Mouse (Mus musculus): ENCODE data around the gene Hes3. TPM values are rescaled to one million over a fixed set of nuclear protein-coding genes. Genes with fewer than 3 reads are reported as not detected.
A peak's percentile ranks its signal among the peaks of the same experiment; 100 is the strongest.

Hes3 gene
- total and polyA plus RNA-seq, 2 experiments from 2014 or later: 0.57 TPM; not detected in 1

GRCm38 (mm10) chr4:152307542-152307941 is 16.1 kb upstream of the Hes3 start:
- no peak for TF ChIP-seq CTCF (IDR thresholded peaks at IDR 0.05; ENCODE audit: low read depth)

DNA sequence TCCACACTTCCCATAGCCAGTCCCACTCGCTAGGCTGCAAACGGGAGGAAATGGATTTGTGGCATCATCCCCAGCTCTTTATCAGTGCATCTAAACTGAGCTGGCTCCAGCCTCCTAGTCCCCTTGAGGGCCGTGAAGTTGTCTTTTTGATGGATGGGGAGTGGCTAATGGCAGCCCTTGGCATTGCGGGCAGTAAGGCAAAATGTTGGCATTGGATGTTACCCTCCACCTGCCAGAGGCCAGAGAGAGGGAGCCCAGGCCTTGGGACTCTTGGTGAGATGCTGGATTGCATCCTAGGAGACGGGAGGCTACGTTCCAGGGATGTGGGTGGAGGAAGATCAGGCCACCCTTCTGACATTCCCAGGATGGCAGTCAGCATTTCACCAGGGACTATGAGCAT is 14.5 kb upstream of the Hes3 start:
- H3K36me3 ChIP-seq (ENCODE audit: insufficient read depth): peaks cover 42% of the 10 kb centered on the region
- no peaks in the 10 kb centered on the region for H3K9me3 ChIP-seq (ENCODE audit: low read length)
- H3K4me3 ChIP-seq (ENCODE audit: low read depth, low read length): no peak overlapping the region
- no peak overlapping the region for H3K27ac ChIP-seq (ENCODE audit: low read depth, low read length)
- no peak overlapping the region for H3K9ac ChIP-seq
- DNase-seq (no peak), ATAC-seq (no peak)
- no peak overlapping the region for H3K4me2 ChIP-seq (ENCODE audit: low read depth)
- no peaks in the 10 kb centered on the region for H3K4me1 ChIP-seq (ENCODE audit: insufficient read depth)
- peaks cover 2% of the 10 kb centered on the region; the same call in 1 of the 2 replicates for H3K27me3 ChIP-seq (ENCODE audit: insufficient read depth, low read length)
- no peak for TF ChIP-seq CTCF (IDR thresholded peaks at IDR 0.05; ENCODE audit: low read depth)
- WGBS: 77% methylated on average over 6 of the region's 6 CpGs

More at GRCm38 (mm10) chr4:152307542-152307941, 16.1 kb upstream of the Hes3 start:
- Histone ChIP-seq H3K4me3 (ENCODE audit: low read depth, low read length) (no peak overlapping the region), H3K27ac (ENCODE audit: low read depth, low read length) (no peak overlapping the region), H3K4me2 (ENCODE audit: low read depth) (no peak overlapping the region), H3K4me1 (ENCODE audit: insufficient read depth) (no peaks in the 10 kb centered on the region), H3K36me3 (ENCODE audit: insufficient read depth) (peaks cover 28% of the 10 kb centered on the region), H3K9ac (no peak overlapping the region), H3K9me3 (ENCODE audit: low read length) (no peaks in the 10 kb centered on the region), H3K27me3 (ENCODE audit: insufficient read depth, low read length) (peaks cover 18% of the 10 kb centered on the region)
- no peak for ATAC-seq
- 88% methylated on average over 9 of the region's 9 CpGs for WGBS
- DNase-seq: no peak

- H3K27ac ChIP-seq (ENCODE audit: low read depth, low read length): no peak overlapping the region
- H3K4me2 ChIP-seq (ENCODE audit: low read depth): no peak overlapping the region
- 82% methylated on average over 6 of the region's 6 CpGs for WGBS
- no peaks in the 10 kb centered on the region for H3K27me3 ChIP-seq (ENCODE audit: insufficient read depth, low read length)
- no peaks in the 10 kb centered on the region for H3K9me3 ChIP-seq (ENCODE audit: low read length)
- no peak overlapping the region for H3K9ac ChIP-seq
- H3K36me3 ChIP-seq (ENCODE audit: insufficient read depth): peaks cover 54% of the 10 kb centered on the region
- no peak overlapping the region for H3K4me3 ChIP-seq (ENCODE audit: low read depth, low read length)
- no peak for TF ChIP-seq CTCF (IDR thresholded peaks at IDR 0.05; ENCODE audit: low read depth)
- no peaks in the 10 kb centered on the region for H3K4me1 ChIP-seq (ENCODE audit: insufficient read depth)
- no peak for DNase-seq
- no peak; the same call in 1 of the 2 replicates for ATAC-seq
Measured at GRCm38 (mm10) chr4:152304685-152305084, 13.2 kb upstream of the Hes3 start.

- ATAC-seq (no peak), DNase-seq (no peak)
- Histone ChIP-seq H3K36me3 (ENCODE audit: insufficient read depth) (peaks cover 53% of the 10 kb centered on the region), H3K27me3 (ENCODE audit: insufficient read depth, low read length) (no peaks in the 10 kb centered on the region), H3K9me3 (ENCODE audit: low read length) (no peaks in the 10 kb centered on the region), H3K27ac (ENCODE audit: low read depth, low read length) (no peak overlapping the region), H3K9ac (no peak overlapping the region), H3K4me1 (ENCODE audit: insufficient read depth) (0 out of 2 replicates have a peak, but pooled peaks cover 5% of the 10 kb centered on the region), H3K4me3 (ENCODE audit: low read depth, low read length) (no peak overlapping the region), H3K4me2 (ENCODE audit: low read depth) (no peak overlapping the region)
- WGBS: 91% methylated on average over 10 of the region's 10 CpGs
- no peak for TF ChIP-seq CTCF (IDR thresholded peaks at IDR 0.05; ENCODE audit: low read depth)
Measured at GRCm38 (mm10) chr4:152303172-152303571, 11.7 kb upstream of the Hes3 start.

DNA sequence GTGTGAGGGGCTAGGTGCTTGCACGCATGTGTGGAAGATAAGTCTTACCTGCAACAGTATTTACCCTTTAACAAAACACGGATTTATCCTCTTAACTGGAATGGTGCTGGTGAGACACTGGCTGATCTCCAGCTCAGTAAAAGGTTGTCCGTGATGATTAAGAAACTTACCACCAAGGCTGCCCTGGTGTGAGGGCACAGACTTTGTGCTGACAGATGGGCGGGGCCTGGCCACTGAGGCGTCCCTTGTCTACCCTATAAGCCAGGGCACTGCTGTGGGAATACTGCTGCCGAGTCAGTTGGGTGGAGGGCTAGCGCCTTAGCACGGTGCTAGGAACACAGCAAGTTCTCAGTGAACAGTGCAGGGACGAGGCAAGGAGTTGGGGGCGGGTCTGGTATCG is 10.6 kb upstream of the Hes3 start:
- no peaks in the 10 kb centered on the region for H3K27me3 ChIP-seq (ENCODE audit: insufficient read depth, low read length)
- H3K9me3 ChIP-seq (ENCODE audit: low read length): no peaks in the 10 kb centered on the region
- H3K4me1 ChIP-seq (ENCODE audit: insufficient read depth): 0 out of 2 replicates have a peak, but pooled peaks cover 8% of the 10 kb centered on the region
- no peak overlapping the region for H3K9ac ChIP-seq
- ATAC-seq (no peak), DNase-seq (no peak)
- no peak for TF ChIP-seq CTCF (IDR thresholded peaks at IDR 0.05; ENCODE audit: low read depth)
- 72% methylated on average over 11 of the region's 11 CpGs for WGBS
- H3K4me2 ChIP-seq (ENCODE audit: low read depth): no peak overlapping the region
- no peak overlapping the region for H3K4me3 ChIP-seq (ENCODE audit: low read depth, low read length)
- no peak overlapping the region for H3K27ac ChIP-seq (ENCODE audit: low read depth, low read length)
- peaks cover 53% of the 10 kb centered on the region for H3K36me3 ChIP-seq (ENCODE audit: insufficient read depth)

DNA sequence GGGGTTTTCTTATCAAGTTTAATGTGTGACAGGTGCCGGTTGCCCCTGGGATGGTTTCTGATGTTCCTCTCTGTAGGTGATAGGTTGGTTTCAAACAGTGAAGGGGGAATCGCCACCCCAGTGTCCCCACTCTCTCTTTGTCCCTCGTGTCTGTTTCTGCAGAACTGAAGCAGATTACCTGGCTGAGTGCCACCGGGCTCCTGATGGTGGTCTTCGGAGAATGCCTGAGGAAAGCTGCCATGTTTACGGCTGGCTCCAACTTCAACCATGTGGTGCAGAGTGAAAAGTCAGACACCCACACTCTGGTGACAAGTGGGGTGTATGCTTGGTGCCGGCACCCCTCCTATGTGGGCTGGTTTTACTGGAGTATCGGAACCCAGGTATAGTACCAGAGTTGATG is 8.9 kb upstream of the Hes3 start:
- H3K9me3 ChIP-seq (ENCODE audit: low read length): no peaks in the 10 kb centered on the region
- ATAC-seq: no peak
- H3K36me3 ChIP-seq (ENCODE audit: insufficient read depth): peaks cover 53% of the 10 kb centered on the region
- H3K4me2 ChIP-seq (ENCODE audit: low read depth): no peak overlapping the region
- peaks cover 4% of the 10 kb centered on the region; the same call in 1 of the 2 replicates for H3K27me3 ChIP-seq (ENCODE audit: insufficient read depth, low read length)
- TF ChIP-seq CTCF (IDR thresholded peaks at IDR 0.05; ENCODE audit: low read depth): no peak
- H3K4me1 ChIP-seq (ENCODE audit: insufficient read depth): 0 out of 2 replicates have a peak, but pooled peaks cover 8% of the 10 kb centered on the region
- no peak overlapping the region for H3K9ac ChIP-seq
- DNase-seq: no peak
- no peak overlapping the region for H3K27ac ChIP-seq (ENCODE audit: low read depth, low read length)
- H3K4me3 ChIP-seq (ENCODE audit: low read depth, low read length): no peak overlapping the region
- WGBS: 63% methylated on average over 8 of the region's 8 CpGs

DNA sequence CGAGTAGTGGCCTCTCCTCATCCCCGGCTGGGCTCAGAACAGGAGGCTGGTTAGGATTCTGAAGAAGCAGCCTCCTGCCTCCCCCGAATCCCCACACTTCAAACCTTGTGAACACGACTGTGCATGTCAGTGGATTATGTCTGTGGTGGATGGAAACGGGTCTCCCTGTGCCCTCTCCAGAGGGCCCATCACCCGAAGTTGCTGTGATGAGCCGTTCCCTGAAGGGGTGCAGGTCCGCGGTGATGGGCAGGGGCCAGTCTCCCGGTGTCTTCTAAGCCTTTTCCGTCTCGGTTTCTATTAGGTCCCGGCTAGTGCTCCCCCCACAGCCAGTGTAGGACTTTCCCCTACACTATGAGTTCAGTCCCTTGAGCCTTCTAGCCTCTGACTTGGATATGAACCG is 7.4 kb upstream of the Hes3 start:
- TF ChIP-seq CTCF (IDR thresholded peaks at IDR 0.05; ENCODE audit: low read depth): no peak
- DNase-seq: no peak
- Histone ChIP-seq H3K4me3 (ENCODE audit: low read depth, low read length) (no peak overlapping the region), H3K27ac (ENCODE audit: low read depth, low read length) (no peak overlapping the region), H3K9me3 (ENCODE audit: low read length) (no peaks in the 10 kb centered on the region), H3K9ac (peak overlapping the region; percentile 76; the same call in 1 of the 2 replicates), H3K36me3 (ENCODE audit: insufficient read depth) (peaks cover 38% of the 10 kb centered on the region), H3K4me2 (ENCODE audit: low read depth) (0 out of 2 replicates have a peak overlapping the region, but pooled peaks have one; percentile 97), H3K27me3 (ENCODE audit: insufficient read depth, low read length) (peaks cover 14% of the 10 kb centered on the region), H3K4me1 (ENCODE audit: insufficient read depth) (0 out of 2 replicates have a peak, but pooled peaks cover 8% of the 10 kb centered on the region)
- 83% methylated on average over 14 of the region's 14 CpGs for WGBS
- no peak for ATAC-seq

All from forebrain, postnatal 0 days (tissue).